In genomic region chr2:28536766-28537633, GRCm38 (mm10) we compare ENCODE assay signal across 12 mouse cellular contexts. TPM values are rescaled to one million over a fixed set of nuclear protein-coding genes. Genes with fewer than 3 reads are reported as not detected.
DNase-seq lines count a peak whose midpoint lies in the region; ATAC-seq and TF ChIP-seq lines count a peak whose summit lies in the region.
"Had no signal": no experiment of that assay in that cellular context is flagged by ENCODE, and none has a peak within 500 bp of the region (broad histone marks: within the 10 kb centered on the region; RNA-seq: fewer than 3 reads in every experiment).

No protein-coding gene starts in this region.

- ATAC-seq in megakaryocyte, adult 5-6 weeks (ENCODE audit: poor library complexity, severe bottlenecking), result no peak
- ATAC-seq in intestine, embryonic 16.5 days, result no peak
- ATAC-seq in stomach, embryonic 16.5 days (ENCODE audit: insufficient read depth, low FRiP score), result no peak

- no peak overlapping the region for H3K4me3 ChIP-seq in cerebellum, adult 2 months (replicated peaks; ENCODE audit: insufficient read depth, low read depth, low read length)
- H3K4me3 ChIP-seq in megakaryocyte, embryonic 14.5 days (replicated peaks), result peak overlapping the region; percentile 31
- H3K4me3 ChIP-seq in intestine, embryonic 16.5 days (ENCODE audit: low read length), result no peak overlapping the region
- H3K4me3 ChIP-seq in stomach, embryonic 16.5 days (replicated peaks; ENCODE audit: low read length), result no peak overlapping the region
- H3K4me3 ChIP-seq: erythroblast, embryonic 14.5 days had no signal

- H3K27me3 ChIP-seq in cerebellum, adult 2 months (ENCODE audit: control insufficient read depth, insufficient read depth, low read length), result no peaks in the 10 kb centered on the region
- H3K27me3 ChIP-seq in megakaryocyte, embryonic 14.5 days (replicated peaks), result peaks cover 74% of the 10 kb centered on the region
- H3K27me3 ChIP-seq in intestine, embryonic 16.5 days (replicated peaks; ENCODE audit: control insufficient read depth, insufficient read depth, low read length), result no peaks in the 10 kb centered on the region
- no peaks in the 10 kb centered on the region for H3K27me3 ChIP-seq in stomach, embryonic 16.5 days (ENCODE audit: control insufficient read depth, insufficient read depth, low read length)

- no peak overlapping the region for H3K4me2 ChIP-seq in intestine, embryonic 16.5 days (ENCODE audit: low read depth, low read length)
- H3K4me2 ChIP-seq in stomach, embryonic 16.5 days (ENCODE audit: low read depth, low read length), result no peak overlapping the region

- 28% methylated on average over 11 of the region's 11 CpGs for WGBS in cerebellum, adult 2 months
- 67% methylated on average over 11 of the region's 11 CpGs for WGBS in intestine, embryonic 16.5 days
- 75% methylated on average over 11 of the region's 11 CpGs for WGBS in stomach, embryonic 16.5 days

- no peak overlapping the region for H3K9ac ChIP-seq in intestine, embryonic 16.5 days (ENCODE audit: low read depth, low read length)
- H3K9ac ChIP-seq in stomach, embryonic 16.5 days (ENCODE audit: low read length), result 0 out of 2 replicates have a peak overlapping the region, but pooled peaks have one; percentile 11

- no peaks in the 10 kb centered on the region for H3K9me3 ChIP-seq in megakaryocyte, embryonic 14.5 days
- no peaks in the 10 kb centered on the region for H3K9me3 ChIP-seq in intestine, embryonic 16.5 days (ENCODE audit: control insufficient read depth, low read length)
- no peaks in the 10 kb centered on the region for H3K9me3 ChIP-seq in stomach, embryonic 16.5 days (replicated peaks; ENCODE audit: control insufficient read depth, low read length)

- no peak for TF ChIP-seq CTCF in cerebellum, adult 2 months (IDR thresholded peaks at IDR 0.05; ENCODE audit: borderline replicate concordance, insufficient read depth, low read depth, low read length)

- H3K36me3 ChIP-seq in megakaryocyte, embryonic 14.5 days (replicated peaks; ENCODE audit: low read length), result peaks cover 16% of the 10 kb centered on the region
- no peaks in the 10 kb centered on the region for H3K36me3 ChIP-seq in intestine, embryonic 16.5 days (ENCODE audit: control insufficient read depth, insufficient read depth, low read length)
- H3K36me3 ChIP-seq in stomach, embryonic 16.5 days (ENCODE audit: control insufficient read depth, insufficient read depth, low read length), result 0 out of 2 replicates have a peak, but pooled peaks cover 2% of the 10 kb centered on the region

- DNase-seq in cerebellum, adult 2 months, result peak in 1 of 2 experiments; percentile 63
- no peak for DNase-seq in cerebellum, postnatal 10 days
- no peak for DNase-seq in left cerebral cortex, adult 18-20 months (ENCODE audit: low spot score in 2 of 2)
- DNase-seq in adrenal gland, postnatal 14 days, result no peak

- peaks cover 70% of the 10 kb centered on the region for H3K4me1 ChIP-seq in cerebellum, adult 2 months (ENCODE audit: control insufficient read depth, insufficient read depth, low read length)
- peaks cover 93% of the 10 kb centered on the region for H3K4me1 ChIP-seq in megakaryocyte, embryonic 14.5 days
- H3K4me1 ChIP-seq in intestine, embryonic 16.5 days (ENCODE audit: control insufficient read depth, insufficient read depth, low read length), result peaks cover 87% of the 10 kb centered on the region
- peaks cover 83% of the 10 kb centered on the region for H3K4me1 ChIP-seq in stomach, embryonic 16.5 days (ENCODE audit: control insufficient read depth, insufficient read depth, low read length)

- no peak for TF ChIP-seq POLR2A in cerebellum, adult 2 months (IDR thresholded peaks at IDR 0.05; ENCODE audit: borderline replicate concordance, insufficient read depth, low read length)

- H3K27ac ChIP-seq in cerebellum, adult 2 months (ENCODE audit: insufficient read depth, low read length), result peak overlapping the region; percentile 91
- H3K27ac ChIP-seq in intestine, embryonic 16.5 days (ENCODE audit: low read length), result peak overlapping the region; percentile 51
- H3K27ac ChIP-seq in stomach, embryonic 16.5 days (ENCODE audit: low read length), result peak overlapping the region; percentile 90

RNA-seq across cellular contexts. Expression of gene Ralgds, which starts 24.1 kb away (rescaled TPM):
- polyA plus RNA-seq in cerebellum, adult 2 months (2012; rRNA removed), result 133 and 151 TPM in 2 replicates
- polyA plus RNA-seq in megakaryocyte, embryonic 14.5 days (2012; ENCODE audit: insufficient read depth, low replicate concordance), result 1.3 and 6.7 TPM in 2 replicates
- total RNA-seq in megakaryocyte, adult 5-6 weeks (2015), result 1.4 and 2.3 TPM in 2 replicates
- 1.8 and 2.1 TPM in 2 replicates for total RNA-seq in megakaryocyte, adult 5-6 weeks (2017)
- 19.1 and 21.5 TPM in 2 replicates for polyA plus RNA-seq in intestine, embryonic 16.5 days (2015; fragmentation: Nextera tagmentation; extraction: Ambion mirVana)
- polyA plus RNA-seq in stomach, embryonic 16.5 days (2015; fragmentation: Nextera tagmentation; extraction: Ambion mirVana), result 24.6 and 28.2 TPM in 2 replicates
- 10 to 100 TPM; 78.2 to 87.4 TPM for total RNA-seq in left cerebral cortex, adult 18-20 months (2021)
- 27.0 and 35.9 TPM in 2 replicates for total RNA-seq in adrenal gland, postnatal 14 days (2021)

RNA-seq across cellular contexts. Expression of gene Cel, which starts 26.2 kb away (rescaled TPM):
- polyA plus RNA-seq in cerebellum, adult 2 months (2012; rRNA removed), result 0.10 TPM in 2 replicates
- polyA plus RNA-seq in megakaryocyte, embryonic 14.5 days (2012; ENCODE audit: insufficient read depth, low replicate concordance), result not detected in 2 replicates
- not detected in 2 replicates for total RNA-seq in megakaryocyte, adult 5-6 weeks (2015)
- not detected in 2 replicates for total RNA-seq in megakaryocyte, adult 5-6 weeks (2017)
- 383 and 542 TPM in 2 replicates for polyA plus RNA-seq in intestine, embryonic 16.5 days (2015; fragmentation: Nextera tagmentation; extraction: Ambion mirVana)
- 562 and 718 TPM in 2 replicates for polyA plus RNA-seq in stomach, embryonic 16.5 days (2015; fragmentation: Nextera tagmentation; extraction: Ambion mirVana)
- total RNA-seq in left cerebral cortex, adult 18-20 months (2021), result not detected
- total RNA-seq in adrenal gland, postnatal 14 days (2021), result 0.15 TPM in 1 of 2 replicates, not detected in the other
- total RNA-seq: heart, postnatal 36 days; left cerebral cortex, postnatal 36 days; monocyte, adult 5-6 weeks had no signal
- polyA plus RNA-seq: erythroblast, embryonic 14.5 days had no signal

RNA-seq across cellular contexts. Expression of gene Gm10134, which starts 31.1 kb away (rescaled TPM):
- 0.48 TPM in 1 of 2 replicates, not detected in the other for polyA plus RNA-seq in cerebellum, adult 2 months (2012; rRNA removed)
- polyA plus RNA-seq in megakaryocyte, embryonic 14.5 days (2012; ENCODE audit: insufficient read depth, low replicate concordance), result not detected in 2 replicates
- not detected in 2 replicates for total RNA-seq in megakaryocyte, adult 5-6 weeks (2015)
- total RNA-seq in megakaryocyte, adult 5-6 weeks (2017), result not detected in 2 replicates
- polyA plus RNA-seq in intestine, embryonic 16.5 days (2015; fragmentation: Nextera tagmentation; extraction: Ambion mirVana), result 7.4 and 10.3 TPM in 2 replicates
- polyA plus RNA-seq in stomach, embryonic 16.5 days (2015; fragmentation: Nextera tagmentation; extraction: Ambion mirVana), result 7.4 and 8.9 TPM in 2 replicates
- 1 to 10 TPM in 1 of 2 experiments, not detected in 1; 1.1 TPM for total RNA-seq in left cerebral cortex, adult 18-20 months (2021)
- total RNA-seq in adrenal gland, postnatal 14 days (2021), result 1.1 and 3.2 TPM in 2 replicates
- total RNA-seq: monocyte, adult 5-6 weeks had no signal
- polyA plus RNA-seq: erythroblast, embryonic 14.5 days had no signal

RNA-seq across cellular contexts. Expression of gene Gbgt1, which starts 40.3 kb away (rescaled TPM):
- 1.1 and 1.5 TPM in 2 replicates for polyA plus RNA-seq in cerebellum, adult 2 months (2012; rRNA removed)
- 0.85 TPM in 1 of 2 replicates, not detected in the other for polyA plus RNA-seq in megakaryocyte, embryonic 14.5 days (2012; ENCODE audit: insufficient read depth, low replicate concordance)
- not detected in 2 replicates for total RNA-seq in megakaryocyte, adult 5-6 weeks (2015)
- total RNA-seq in megakaryocyte, adult 5-6 weeks (2017), result 0.48 TPM in 1 of 2 replicates, not detected in the other
- 4.4 and 4.6 TPM in 2 replicates for polyA plus RNA-seq in intestine, embryonic 16.5 days (2015; fragmentation: Nextera tagmentation; extraction: Ambion mirVana)
- 3.2 and 3.5 TPM in 2 replicates for polyA plus RNA-seq in stomach, embryonic 16.5 days (2015; fragmentation: Nextera tagmentation; extraction: Ambion mirVana)
- 1 to 10 TPM; 2.4 to 2.6 TPM for total RNA-seq in left cerebral cortex, adult 18-20 months (2021)
- 3.3 and 5.1 TPM in 2 replicates for total RNA-seq in adrenal gland, postnatal 14 days (2021)
- polyA plus RNA-seq: erythroblast, embryonic 14.5 days had no signal

RNA-seq across cellular contexts. Expression of gene Gtf3c5, which starts 46.6 kb away (rescaled TPM):
- 32.4 and 32.6 TPM in 2 replicates for polyA plus RNA-seq in cerebellum, adult 2 months (2012; rRNA removed)
- 4.1 and 10.3 TPM in 2 replicates for polyA plus RNA-seq in megakaryocyte, embryonic 14.5 days (2012; ENCODE audit: insufficient read depth, low replicate concordance)
- total RNA-seq in megakaryocyte, adult 5-6 weeks (2015), result 12.2 and 15.2 TPM in 2 replicates
- 10.3 and 13.7 TPM in 2 replicates for total RNA-seq in megakaryocyte, adult 5-6 weeks (2017)
- 27.5 and 32.2 TPM in 2 replicates for polyA plus RNA-seq in intestine, embryonic 16.5 days (2015; fragmentation: Nextera tagmentation; extraction: Ambion mirVana)
- polyA plus RNA-seq in stomach, embryonic 16.5 days (2015; fragmentation: Nextera tagmentation; extraction: Ambion mirVana), result 37.2 and 38.2 TPM in 2 replicates
- total RNA-seq in left cerebral cortex, adult 18-20 months (2021), result 10 to 100 TPM; 19.1 to 19.4 TPM
- total RNA-seq in adrenal gland, postnatal 14 days (2021), result 18.7 and 18.9 TPM in 2 replicates

Comparison
In these comparisons a context has a peak if more than half of its experiments do, and no peak if none do; other contexts are left out.
1. RNA of gene Cel, which starts 26.2 kb away (polyA plus RNA-seq): 562 to 718 TPM in stomach, embryonic 16.5 days and 383 to 542 TPM in intestine, embryonic 16.5 days; 0.10 TPM in cerebellum, adult 2 months and not detected in megakaryocyte, embryonic 14.5 days; every median in the first group is over 100 times any median in the second.
2. Peak in every context shown above with its lines, with median percentiles within 50 percentile points of each other: H3K27ac ChIP-seq.